Mouse (Mus musculus) C3H10T1/2 (cell line): ENCODE results near the gene Zbtb3. TPM values are rescaled to one million over a fixed set of nuclear protein-coding genes. Genes with fewer than 3 reads are reported as not detected.

Experiments
- polyA plus RNA-seq, 2 experiments: library from polyadenylated mRNA; unstranded; fragments of >200 nt; fragmentation: generic; extraction: Trizol; gene quantifications; one replicate each; pipeline ENCODE4 v1.2.1; 2012; ENCODE audit warnings: missing spikeins in 2 of 2

Zbtb3 gene
- polyA plus RNA-seq, 2 experiments: 2.6 to 5.2 TPM

Other genes starting within 250 kb of the Zbtb3 start
- not detected for gene Slc22a8, start 211.3 kb upstream of the Zbtb3 start, polyA plus RNA-seq
- not detected for gene Slc22a6, start 184.5 kb upstream of the Zbtb3 start, polyA plus RNA-seq
- gene Chrm1, start 138.8 kb upstream of the Zbtb3 start, polyA plus RNA-seq: under 1 TPM; 0.01 to 0.09 TPM
- gene Slc3a2, start 79.2 kb upstream of the Zbtb3 start, polyA plus RNA-seq: 100 to 1,000 TPM; 109 to 260 TPM
- 100 to 1,000 TPM in 1 of 2 experiments, 10 to 100 TPM in 1; 60.8 to 195 TPM for gene Wdr74, start 66.7 kb upstream of the Zbtb3 start, polyA plus RNA-seq
- 1 to 10 TPM; 1.5 to 1.8 TPM for gene 1700092M07Rik, start 61.8 kb upstream of the Zbtb3 start, polyA plus RNA-seq
- gene Stx5a, start 61.1 kb upstream of the Zbtb3 start, polyA plus RNA-seq: 100 to 1,000 TPM in 1 of 2 experiments, 10 to 100 TPM in 1; 33.2 to 112 TPM
- gene Nxf1, start 45.5 kb upstream of the Zbtb3 start, polyA plus RNA-seq: 100 to 1,000 TPM in 1 of 2 experiments, 10 to 100 TPM in 1; 63.1 to 106 TPM
- gene Tmem223, start 31.6 kb upstream of the Zbtb3 start, polyA plus RNA-seq: 100 to 1,000 TPM; 211 to 253 TPM
- gene Tmem179b, start 28.1 kb upstream of the Zbtb3 start, polyA plus RNA-seq: 10 to 100 TPM; 43.2 to 61.1 TPM
- 10 to 100 TPM; 24.9 to 37.5 TPM for gene Taf6l, start 16.1 kb upstream of the Zbtb3 start, polyA plus RNA-seq
- gene Polr2g, start 4.0 kb upstream of the Zbtb3 start, polyA plus RNA-seq: 100 to 1,000 TPM; 100 to 147 TPM
- gene Ttc9c, start 16.8 kb downstream of the Zbtb3 start, polyA plus RNA-seq: 10 to 100 TPM in 1 of 2 experiments, 1 to 10 TPM in 1; 1.9 to 14.9 TPM
- gene Hnrnpul2, start 17.5 kb downstream of the Zbtb3 start, polyA plus RNA-seq: 10 to 100 TPM in 1 of 2 experiments, 1 to 10 TPM in 1; 7.6 to 49.9 TPM
- 1 to 10 TPM in 1 of 2 experiments, under 1 TPM in 1; 0.19 to 1.1 TPM for gene AC129217.1, start 27.2 kb downstream of the Zbtb3 start, polyA plus RNA-seq
- gene Bscl2, start 34.9 kb downstream of the Zbtb3 start, polyA plus RNA-seq: 10 to 100 TPM; 11.7 to 29.0 TPM
- under 1 TPM; 0.04 to 0.41 TPM for gene Gng3, start 36.6 kb downstream of the Zbtb3 start, polyA plus RNA-seq
- 1 to 10 TPM in 1 of 2 experiments, under 1 TPM in 1; 0.08 to 7.0 TPM for gene Lrrn4cl, start 48.2 kb downstream of the Zbtb3 start, polyA plus RNA-seq
- 100 to 1,000 TPM; 240 to 270 TPM for gene Ubxn1, start 68.9 kb downstream of the Zbtb3 start, polyA plus RNA-seq
- 10 to 100 TPM; 63.8 to 97.9 TPM for gene Uqcc3, start 78.4 kb downstream of the Zbtb3 start, polyA plus RNA-seq
- gene Lbhd1, start 81.2 kb downstream of the Zbtb3 start, polyA plus RNA-seq: 1 to 10 TPM; 3.4 to 3.7 TPM
- gene Gm49403, start 81.4 kb downstream of the Zbtb3 start, polyA plus RNA-seq: not detected
- 100 to 1,000 TPM in 1 of 2 experiments, 10 to 100 TPM in 1; 73.9 to 176 TPM for gene 1810009A15Rik, start 86.3 kb downstream of the Zbtb3 start, polyA plus RNA-seq
- under 1 TPM in 1 of 2 experiments, not detected in 1; 0.18 TPM for gene Gm49416, start 86.4 kb downstream of the Zbtb3 start, polyA plus RNA-seq
- gene Ints5, start 90.5 kb downstream of the Zbtb3 start, polyA plus RNA-seq: 10 to 100 TPM; 30.2 to 43.9 TPM
- gene Ganab, start 95.5 kb downstream of the Zbtb3 start, polyA plus RNA-seq: 100 to 1,000 TPM in 1 of 2 experiments, 10 to 100 TPM in 1; 43.4 to 137 TPM
- 10 to 100 TPM; 56.0 to 67.8 TPM for gene B3gat3, start 117.8 kb downstream of the Zbtb3 start, polyA plus RNA-seq
- gene Rom1, start 126.8 kb downstream of the Zbtb3 start, polyA plus RNA-seq: 10 to 100 TPM in 1 of 2 experiments, 1 to 10 TPM in 1; 5.9 to 12.1 TPM
- gene Eml3, start 127.0 kb downstream of the Zbtb3 start, polyA plus RNA-seq: 10 to 100 TPM; 30.0 to 62.2 TPM
- 10 to 100 TPM; 55.6 to 94.0 TPM for gene Mta2, start 139.3 kb downstream of the Zbtb3 start, polyA plus RNA-seq
- gene Tut1, start 151.3 kb downstream of the Zbtb3 start, polyA plus RNA-seq: 10 to 100 TPM; 16.0 to 17.5 TPM
- 1,000 to 10,000 TPM in 1 of 2 experiments, 100 to 1,000 TPM in 1; 710 to 2,782 TPM for gene Eef1g, start 164.5 kb downstream of the Zbtb3 start, polyA plus RNA-seq
- gene Ahnak, start 186.7 kb downstream of the Zbtb3 start, polyA plus RNA-seq: 100 to 1,000 TPM in 1 of 2 experiments, 10 to 100 TPM in 1; 26.0 to 103 TPM